Mouse (Mus musculus) midbrain, embryonic 10.5 days (tissue): Measurements from ENCODE around the gene Ipo13. TPM values are rescaled to one million over a fixed set of nuclear protein-coding genes. Genes with fewer than 3 reads are reported as not detected.
A peak's percentile ranks its signal among the peaks of the same experiment; 100 is the strongest.

Source experiments
- DNase-seq: peaks from one replicate; pipeline ENCODE4 v3.0.0-alpha.2; 2017; ENCODE audit warnings: low spot score
- H3K27ac ChIP-seq: fragments of 300-500 bp; sonication (generic); replicated peaks from 2 replicates; pipeline ENCODE4 v1.5.1; 2016; ENCODE audit warnings: mild to moderate bottlenecking
- H3K27me3 ChIP-seq: fragments of 300-500 bp; sonication (generic); 2 replicates; pipeline ENCODE4 v1.6.1; 2016; ENCODE audit warnings: low read depth, mild to moderate bottlenecking; ENCODE audit not compliant: poor library complexity, severe bottlenecking
- H3K36me3 ChIP-seq: fragments of 300-500 bp; sonication (generic); 2 replicates; pipeline ENCODE4 v1.6.1; 2016; ENCODE audit warnings: mild to moderate bottlenecking, moderate library complexity
- H3K4me1 ChIP-seq: fragments of 300-500 bp; sonication (generic); 2 replicates; pipeline ENCODE4 v1.6.1; 2016
- H3K4me3 ChIP-seq: fragments of 300-500 bp; sonication (generic); 2 replicates; pipeline ENCODE4 v1.5.1; 2016; ENCODE audit warnings: mild to moderate bottlenecking, moderate library complexity
- H3K9me3 ChIP-seq: fragments of 300-500 bp; sonication (generic); replicated peaks from 2 replicates; pipeline ENCODE4 v1.6.1; 2016; ENCODE audit warnings: mild to moderate bottlenecking
- WGBS: fragments of 180-500 bp; shearing (Covaris S2); methylation state at CpG from one replicate; pipeline ENCODE4 v1.1.7; 2016; 5-methylcytosine and 5-hydroxymethylcytosine counted together
- polyA plus RNA-seq: library from polyadenylated mRNA; unstranded; fragments of >200 nt; fragmentation: Nextera tagmentation; extraction: Ambion mirVana; gene quantifications from 2 replicates; pipeline ENCODE4 v1.2.1, GENCODE M21; 2016

Ipo13 gene
- polyA plus RNA-seq, 1 experiment from 2014 or later, result 66.5 TPM

DNA sequence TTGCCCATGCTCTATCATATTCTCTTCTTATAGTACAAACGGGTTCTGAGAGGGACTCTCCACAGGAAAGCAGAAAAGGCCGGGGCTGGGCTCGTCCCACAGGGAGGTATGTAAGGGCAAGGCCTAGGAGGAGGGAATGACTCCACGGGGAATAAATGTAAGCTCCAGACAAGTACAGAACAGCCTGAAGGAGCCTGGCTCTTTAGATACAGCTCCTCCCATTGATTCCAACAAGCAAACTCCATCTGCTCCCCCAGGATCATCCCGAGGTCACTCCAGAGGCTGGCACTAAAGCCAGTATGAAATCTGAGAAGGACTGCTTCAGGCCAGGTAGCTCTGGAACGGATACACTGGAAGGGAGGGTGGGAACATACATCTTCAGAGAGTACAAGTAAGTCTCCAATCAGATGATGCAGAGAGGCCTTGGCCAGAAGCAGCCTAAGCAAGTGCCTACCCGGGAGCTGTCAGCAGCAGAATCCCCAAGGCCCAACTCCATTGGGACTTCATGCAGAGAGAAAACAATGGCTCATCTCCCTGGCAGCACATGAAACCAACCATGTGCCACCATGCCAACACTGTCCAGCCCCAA, 2.0 kb downstream of the Ipo13 start:
- H3K36me3 ChIP-seq, result peaks cover 47% of the 10 kb centered on the region
- H3K27me3 ChIP-seq, result no peaks in the 10 kb centered on the region
- peak overlapping the region; percentile 71 for H3K4me3 ChIP-seq
- peaks cover 66% of the 10 kb centered on the region for H3K4me1 ChIP-seq
- no peak for DNase-seq
- H3K27ac ChIP-seq, result no peak overlapping the region; the same call in 1 of the 2 replicates
- H3K9me3 ChIP-seq, result no peaks in the 10 kb centered on the region
- WGBS, result 75% methylated on average over 7 of the region's 7 CpGs

DNA sequence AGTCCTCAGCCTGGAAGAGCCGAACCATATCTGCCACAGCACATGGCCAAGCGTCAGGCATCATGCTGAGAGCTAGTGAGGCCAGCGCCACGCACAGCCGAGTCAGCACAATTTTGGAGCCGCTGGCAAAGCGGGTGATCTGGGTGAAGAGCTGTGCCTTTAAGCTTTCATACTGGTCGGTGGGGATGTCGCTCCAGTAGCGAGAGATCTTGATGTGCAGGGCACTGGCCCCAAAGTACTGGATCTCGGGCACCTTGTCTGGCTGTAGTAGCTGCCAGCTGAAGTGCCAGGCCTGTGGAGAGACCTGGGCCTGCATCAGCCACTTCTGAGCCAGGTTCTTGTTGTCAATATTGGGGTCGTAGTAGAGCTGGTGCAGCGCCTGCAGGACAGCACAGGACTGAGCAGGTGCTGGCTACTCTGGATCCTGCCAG, 2.7 kb downstream of the Ipo13 start:
- Histone ChIP-seq H3K4me1 (peaks cover 66% of the 10 kb centered on the region), H3K27me3 (no peaks in the 10 kb centered on the region), H3K27ac (no peak overlapping the region), H3K4me3 (0 out of 2 replicates have a peak overlapping the region, but pooled peaks have one; percentile 11), H3K9me3 (no peaks in the 10 kb centered on the region), H3K36me3 (peaks cover 52% of the 10 kb centered on the region)
- DNase-seq, result no peak
- WGBS, result 94% methylated on average over 13 of the region's 13 CpGs

DNA sequence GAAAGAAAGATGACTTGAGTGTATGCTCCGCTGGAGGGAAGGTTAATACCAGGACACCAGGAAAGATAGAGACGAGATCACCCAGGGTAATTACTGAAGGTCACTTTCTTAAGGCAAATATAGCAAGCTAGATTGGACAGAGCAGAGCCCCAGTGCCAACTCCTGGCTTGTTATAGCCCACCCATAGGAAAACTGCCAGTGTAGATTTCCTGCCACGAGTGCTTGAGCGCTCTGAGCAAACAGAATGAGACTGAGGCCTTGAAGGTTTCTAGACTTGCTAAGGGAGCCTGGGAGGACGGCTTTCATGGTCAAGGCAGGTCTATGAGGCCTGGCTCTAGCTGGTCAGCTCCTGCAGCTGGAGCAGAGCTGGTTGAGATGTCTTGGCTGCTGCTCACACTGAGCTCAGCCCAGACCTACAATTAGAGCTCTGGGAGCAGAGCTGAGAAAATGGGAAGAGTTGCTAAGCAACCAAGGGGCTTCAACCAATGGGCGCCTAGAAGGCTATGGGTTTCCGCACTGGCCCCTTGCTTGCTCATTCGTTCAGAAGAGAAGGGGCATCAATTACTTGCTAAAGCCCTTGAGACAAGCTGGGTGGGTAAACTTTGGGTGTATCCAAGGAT, 5.9 kb downstream of the Ipo13 start:
- Histone ChIP-seq H3K4me3 (peak overlapping the region; percentile 25; the same call in 1 of the 2 replicates), H3K4me1 (peaks cover 49% of the 10 kb centered on the region), H3K36me3 (peaks cover 80% of the 10 kb centered on the region), H3K9me3 (no peaks in the 10 kb centered on the region), H3K27me3 (no peaks in the 10 kb centered on the region), H3K27ac (0 out of 2 replicates have a peak overlapping the region, but pooled peaks have one; percentile 20)
- DNase-seq, result no peak
- WGBS, result 80% methylated on average over 8 of the region's 8 CpGs

DNA sequence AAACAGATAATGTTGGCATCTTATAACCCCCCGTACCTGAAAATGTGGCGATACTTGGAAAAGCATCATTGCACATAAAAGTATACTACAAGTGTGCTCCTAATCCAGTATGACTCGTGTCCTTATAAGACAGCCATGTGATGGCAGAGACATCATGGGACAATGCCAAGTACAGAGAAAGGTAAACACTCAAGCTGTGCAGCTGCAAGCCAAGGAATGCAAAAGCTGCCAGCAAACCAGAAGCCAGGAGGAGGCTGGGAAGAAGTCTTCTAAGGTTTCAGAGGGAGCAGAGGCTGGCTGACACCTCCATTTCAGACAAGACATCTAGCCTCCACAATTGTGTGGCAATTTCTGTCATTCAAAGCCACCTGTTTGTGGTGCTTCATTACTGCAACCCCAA, 8.6 kb downstream of the Ipo13 start:
- no peak overlapping the region for H3K27ac ChIP-seq
- no peak for DNase-seq
- 95% methylated on average over 3 of the region's 3 CpGs for WGBS
- peaks cover 24% of the 10 kb centered on the region for H3K4me1 ChIP-seq
- no peak overlapping the region for H3K4me3 ChIP-seq
- no peaks in the 10 kb centered on the region for H3K9me3 ChIP-seq
- no peaks in the 10 kb centered on the region for H3K27me3 ChIP-seq
- peaks cover 95% of the 10 kb centered on the region for H3K36me3 ChIP-seq

DNA sequence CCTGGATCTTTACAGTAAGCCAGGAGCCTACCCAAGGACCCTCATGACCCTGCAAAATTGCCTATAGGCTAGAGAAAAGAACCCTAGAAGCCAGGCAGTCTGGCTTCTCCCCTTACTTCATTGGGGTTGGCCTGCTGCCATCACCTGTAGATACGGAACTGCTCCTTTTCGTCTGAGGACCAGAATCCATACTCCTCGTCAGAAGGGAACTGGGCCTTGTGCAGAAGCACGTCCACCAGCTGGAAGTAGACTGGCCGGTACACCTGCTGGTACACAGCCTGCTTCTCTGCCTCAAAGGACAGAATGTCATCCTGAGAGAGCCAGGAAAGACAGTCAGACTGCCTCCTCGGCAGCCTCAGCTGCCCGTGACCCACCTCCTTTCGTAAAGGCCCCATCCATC, 10.0 kb downstream of the Ipo13 start:
- 94% methylated on average over 8 of the region's 8 CpGs for WGBS
- no peak overlapping the region for H3K27ac ChIP-seq
- no peaks in the 10 kb centered on the region for H3K27me3 ChIP-seq
- no peaks in the 10 kb centered on the region for H3K9me3 ChIP-seq
- no peak for DNase-seq
- H3K4me3 ChIP-seq, result no peak overlapping the region
- H3K36me3 ChIP-seq, result peaks cover 95% of the 10 kb centered on the region
- H3K4me1 ChIP-seq, result peaks cover 19% of the 10 kb centered on the region

DNA sequence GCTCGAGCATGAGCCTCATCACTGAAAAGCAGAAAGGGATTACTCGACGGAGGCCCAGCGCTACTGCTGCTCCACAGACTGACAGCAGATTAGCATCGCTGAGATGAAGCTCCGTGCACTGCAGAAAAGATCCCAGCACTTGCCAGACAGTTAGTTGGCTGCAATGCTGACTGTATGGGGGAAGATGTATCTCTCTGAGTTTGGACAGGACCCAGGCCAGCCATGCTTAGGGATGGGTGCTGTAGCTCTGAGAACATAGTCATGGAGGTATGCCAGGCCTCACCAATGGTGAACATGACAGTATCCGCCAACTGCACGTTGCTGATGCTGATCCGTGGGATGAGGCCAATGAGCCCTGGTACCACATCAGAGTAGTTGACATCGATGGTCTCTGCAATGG, 10.7 kb downstream of the Ipo13 start:
- H3K4me1 ChIP-seq, result peaks cover 12% of the 10 kb centered on the region
- WGBS, result 91% methylated on average over 10 of the region's 10 CpGs
- peaks cover 95% of the 10 kb centered on the region for H3K36me3 ChIP-seq
- H3K9me3 ChIP-seq, result no peaks in the 10 kb centered on the region
- no peak for DNase-seq
- no peak overlapping the region for H3K27ac ChIP-seq
- no peaks in the 10 kb centered on the region for H3K27me3 ChIP-seq
- H3K4me3 ChIP-seq, result no peak overlapping the region

DNA sequence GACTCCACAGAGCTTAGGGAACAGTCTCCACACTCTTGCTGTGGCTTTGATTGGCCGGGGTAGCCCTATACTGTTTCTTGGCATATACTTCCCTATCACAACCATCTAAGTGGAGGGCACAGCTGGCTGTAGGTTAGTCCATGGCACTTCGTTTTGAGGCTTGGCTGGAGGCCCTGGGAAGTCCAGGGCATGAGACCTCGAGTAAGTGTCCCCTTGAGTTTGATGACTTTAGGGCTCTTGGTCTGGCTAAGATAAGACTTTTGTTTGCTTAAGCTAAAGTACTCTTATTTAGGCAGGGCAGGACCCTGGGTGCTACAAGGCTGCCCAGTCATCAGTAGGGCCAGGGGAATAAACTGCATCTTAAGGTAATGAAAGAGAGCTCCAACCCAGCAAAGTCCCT, 16.7 kb downstream of the Ipo13 start:
- WGBS, result 83% methylated on average over 3 of the region's 3 CpGs
- Histone ChIP-seq H3K27me3 (no peaks in the 10 kb centered on the region), H3K36me3 (peaks cover 93% of the 10 kb centered on the region), H3K4me3 (no peak overlapping the region), H3K27ac (no peak overlapping the region), H3K9me3 (no peaks in the 10 kb centered on the region), H3K4me1 (no peaks in the 10 kb centered on the region)
- no peak for DNase-seq

DNA sequence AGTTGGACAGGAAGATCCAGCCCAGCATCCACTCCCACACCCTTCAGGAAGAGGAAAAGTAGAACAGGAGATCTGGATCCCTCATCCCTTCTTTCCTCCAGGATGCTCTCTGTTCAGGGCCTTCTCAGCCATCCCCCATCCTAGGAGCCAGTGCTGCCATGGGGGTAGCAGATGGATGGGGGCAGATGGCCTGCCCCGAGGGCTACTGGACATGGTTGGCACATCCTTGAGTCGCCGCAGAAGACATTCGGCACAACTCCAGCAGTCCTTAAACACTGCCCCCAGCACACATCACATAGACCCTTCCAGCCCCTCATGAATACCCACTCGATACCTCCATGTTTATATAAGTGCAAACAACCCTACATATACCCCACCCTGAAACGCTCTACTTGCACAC, 18.8 kb downstream of the Ipo13 start:
- Histone ChIP-seq H3K4me1 (peaks cover 11% of the 10 kb centered on the region), H3K36me3 (peaks cover 73% of the 10 kb centered on the region), H3K27me3 (no peaks in the 10 kb centered on the region), H3K9me3 (no peaks in the 10 kb centered on the region), H3K4me3 (no peak overlapping the region), H3K27ac (no peak overlapping the region)
- DNase-seq, result no peak
- WGBS, result 96% methylated on average over 6 of the region's 6 CpGs

DNA sequence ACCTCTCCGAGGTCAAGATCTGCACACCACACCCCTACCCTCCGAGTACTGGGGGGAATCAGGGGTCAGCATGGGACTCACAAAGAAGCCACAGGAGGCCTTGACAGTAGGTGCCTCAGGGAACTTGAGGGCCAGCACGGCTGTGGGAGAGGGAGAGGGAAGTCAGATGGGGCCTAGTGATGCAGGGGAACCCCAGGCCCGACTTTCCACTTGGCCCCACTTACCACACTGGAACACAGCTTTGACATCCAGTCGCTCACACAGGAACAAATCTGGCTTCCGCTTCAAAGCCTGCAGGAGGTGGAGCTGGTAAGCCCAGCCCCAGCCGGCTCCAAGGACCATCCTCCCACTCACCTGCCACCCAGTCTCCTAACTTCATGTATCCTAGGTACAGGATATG, 19.5 kb downstream of the Ipo13 start:
- Histone ChIP-seq H3K9me3 (no peaks in the 10 kb centered on the region), H3K27ac (no peak overlapping the region), H3K36me3 (peaks cover 69% of the 10 kb centered on the region), H3K27me3 (no peaks in the 10 kb centered on the region), H3K4me3 (no peak overlapping the region), H3K4me1 (peaks cover 18% of the 10 kb centered on the region)
- 84% methylated on average over 7 of the region's 7 CpGs for WGBS
- DNase-seq, result no peak

DNA sequence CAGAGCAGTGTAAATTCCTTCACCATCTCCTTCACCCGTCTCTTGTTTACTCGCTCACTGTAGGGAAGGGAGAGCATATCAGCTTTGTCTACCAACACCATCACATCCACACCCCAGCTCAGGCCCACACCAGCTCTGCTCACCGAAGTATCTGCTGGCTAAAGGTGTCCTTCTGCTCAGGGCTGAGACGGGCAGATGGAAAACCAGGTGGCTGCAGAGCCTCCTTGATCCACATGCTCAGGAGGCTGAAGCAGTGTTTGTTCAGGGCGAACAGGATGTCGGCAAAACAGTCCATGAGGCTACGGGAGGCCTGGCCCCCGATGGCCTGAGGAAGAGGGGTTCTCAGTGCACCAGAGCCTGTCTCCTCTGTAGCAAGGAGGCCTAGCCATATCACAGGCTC, 20.2 kb downstream of the Ipo13 start:
- Histone ChIP-seq H3K4me1 (peaks cover 19% of the 10 kb centered on the region), H3K4me3 (no peak overlapping the region), H3K27me3 (no peaks in the 10 kb centered on the region), H3K36me3 (peaks cover 69% of the 10 kb centered on the region), H3K9me3 (no peaks in the 10 kb centered on the region), H3K27ac (no peak overlapping the region)
- WGBS, result 90% methylated on average over 8 of the region's 8 CpGs
- DNase-seq, result no peak

DNA sequence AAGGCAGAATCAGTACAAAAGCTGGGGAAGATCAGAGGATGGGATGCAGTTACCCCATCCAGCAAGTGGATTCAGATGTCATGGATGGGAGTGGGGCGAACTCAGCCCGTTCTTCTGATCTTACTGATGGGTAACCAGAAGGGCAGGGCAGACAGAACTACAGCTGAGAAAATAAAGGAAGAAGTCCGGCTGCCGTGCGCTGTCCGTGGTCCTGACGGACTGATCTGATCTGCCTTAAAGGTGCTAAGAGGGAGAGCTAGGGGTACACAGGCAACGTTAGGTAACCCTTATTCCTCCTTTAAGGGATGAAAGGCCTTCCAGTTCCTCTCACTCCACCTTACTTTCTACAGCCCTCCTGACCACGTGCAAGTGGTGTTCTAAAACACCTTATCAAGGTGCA, 21.4 kb downstream of the Ipo13 start:
- peak; percentile 46 for DNase-seq
- H3K4me3 ChIP-seq, result no peak overlapping the region
- no peaks in the 10 kb centered on the region for H3K9me3 ChIP-seq
- H3K27ac ChIP-seq, result no peak overlapping the region
- peaks cover 19% of the 10 kb centered on the region for H3K4me1 ChIP-seq
- H3K36me3 ChIP-seq, result peaks cover 64% of the 10 kb centered on the region
- H3K27me3 ChIP-seq, result no peaks in the 10 kb centered on the region
- 25% methylated on average over 9 of the region's 9 CpGs for WGBS

DNA sequence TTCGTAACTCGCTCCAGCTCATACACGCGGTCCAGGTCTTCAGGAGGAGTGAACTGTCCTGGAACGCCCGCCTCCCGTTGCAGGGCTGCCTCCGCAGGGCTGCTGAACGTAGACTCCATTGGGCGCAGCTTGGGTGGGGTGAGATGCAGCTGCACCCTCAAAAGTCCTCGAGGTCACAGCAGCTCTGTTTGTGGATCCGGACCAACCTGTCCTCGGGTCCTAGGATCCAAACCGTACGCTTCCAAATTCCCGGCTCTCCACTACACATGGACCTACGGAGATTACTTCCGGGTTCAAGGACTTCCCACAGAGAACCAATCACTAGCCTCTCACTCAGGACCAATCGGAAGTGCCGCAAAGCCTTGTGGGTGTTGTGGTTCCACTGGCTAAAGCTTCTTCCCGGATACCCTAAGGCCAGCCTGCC, 23.0 kb downstream of the Ipo13 start, which contains the start of gene Dph2:
TSS of gene Dph2 (minus strand) at position 295 of the 424 bp plus-strand sequence.
- DNase-seq, result peak; percentile 81
- Histone ChIP-seq H3K9me3 (no peaks in the 10 kb centered on the region), H3K27me3 (no peaks in the 10 kb centered on the region), H3K27ac (peak within 1 kb of the TSS; percentile 46; the same call in 1 of the 2 replicates), H3K4me1 (peaks cover 28% of the 10 kb centered on the region), H3K36me3 (peaks cover 47% of the 10 kb centered on the region), H3K4me3 (peak within 1 kb of the TSS; percentile 64)
- under 1% methylated on average over 21 of the region's 21 CpGs for WGBS

DNA sequence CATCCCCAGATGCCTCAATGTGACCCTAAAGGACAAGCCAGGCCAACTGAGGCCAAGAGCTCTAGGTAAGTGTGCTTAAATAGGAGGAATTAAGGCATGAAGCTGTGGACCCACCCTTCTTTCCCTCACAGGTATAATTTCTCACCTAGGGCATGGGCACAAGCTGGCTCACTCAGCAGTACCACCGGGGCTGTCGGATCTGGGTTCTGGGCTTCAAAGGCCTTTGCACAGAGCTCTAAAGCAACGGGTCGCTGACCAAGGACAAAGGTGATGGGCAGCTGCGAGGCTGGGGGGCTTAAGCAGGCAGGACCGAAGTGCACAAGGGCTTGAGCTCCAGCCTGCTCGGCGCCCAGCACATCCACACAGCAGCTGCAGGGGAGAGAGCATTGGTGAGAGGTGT, 24.0 kb downstream of the Ipo13 start:
- H3K4me3 ChIP-seq, result peak overlapping the region; percentile 64
- no peaks in the 10 kb centered on the region for H3K27me3 ChIP-seq
- H3K36me3 ChIP-seq, result peaks cover 41% of the 10 kb centered on the region
- DNase-seq, result no peak
- no peaks in the 10 kb centered on the region for H3K9me3 ChIP-seq
- 50% methylated on average over 8 of the region's 8 CpGs for WGBS
- no peak overlapping the region for H3K27ac ChIP-seq
- peaks cover 38% of the 10 kb centered on the region for H3K4me1 ChIP-seq
